Comparison of ENCODE assay signal across 7 mouse cellular contexts in genomic region chr6:65041932-65042331, GRCm38 (mm10). TPM values are rescaled to one million over a fixed set of nuclear protein-coding genes. Genes with fewer than 3 reads are reported as not detected.
DNase-seq lines count a peak whose midpoint lies in the region; ATAC-seq and TF ChIP-seq lines count a peak whose summit lies in the region.

No protein-coding gene starts in this region.

- no peak overlapping the region for H3K27ac ChIP-seq in liver, adult 2 months (replicated peaks; ENCODE audit: insufficient read depth, low read depth, low read length)
- H3K27ac ChIP-seq in embryonic facial prominence, embryonic 14.5 days (replicated peaks; ENCODE audit: low read depth, low read length), result peak overlapping the region; percentile 98; the same call in 1 of the 2 replicates
- H3K27ac ChIP-seq in hindbrain, postnatal 0 days, result peak overlapping the region; percentile 98
- H3K27ac ChIP-seq in neural tube, embryonic 12.5 days, result no peak overlapping the region

- peak overlapping the region; percentile 85; the same call in 1 of the 2 replicates for H3K4me3 ChIP-seq in liver, adult 2 months (ENCODE audit: insufficient read depth, low read depth, low read length)
- peak overlapping the region; percentile 83 for H3K4me3 ChIP-seq in embryonic facial prominence, embryonic 14.5 days (ENCODE audit: low read depth, low read length)
- peak overlapping the region; percentile 85 for H3K4me3 ChIP-seq in hindbrain, postnatal 0 days (ENCODE audit: low read length)
- peak overlapping the region; percentile 76 for H3K4me3 ChIP-seq in neural tube, embryonic 12.5 days

- H3K9me3 ChIP-seq in embryonic facial prominence, embryonic 14.5 days (ENCODE audit: control insufficient read depth, low read length), result 0 out of 2 replicates have a peak, but pooled peaks cover 8% of the 10 kb centered on the region
- no peaks in the 10 kb centered on the region for H3K9me3 ChIP-seq in hindbrain, postnatal 0 days (ENCODE audit: low read length)
- H3K9me3 ChIP-seq in neural tube, embryonic 12.5 days, result no peaks in the 10 kb centered on the region

- no peak for TF ChIP-seq CTCF in liver, adult 2 months (IDR thresholded peaks at IDR 0.05; ENCODE audit: low read depth, low read length)
- no peak for TF ChIP-seq CTCF in hindbrain, postnatal 0 days (IDR thresholded peaks at IDR 0.05; ENCODE audit: low read depth)

- H3K36me3 ChIP-seq in liver, adult 2 months (ENCODE audit: control insufficient read depth, insufficient read depth, low read length), result peaks cover 5% of the 10 kb centered on the region; the same call in 1 of the 2 replicates
- H3K36me3 ChIP-seq in embryonic facial prominence, embryonic 14.5 days (ENCODE audit: control insufficient read depth, insufficient read depth, low read length), result peaks cover 32% of the 10 kb centered on the region
- H3K36me3 ChIP-seq in hindbrain, postnatal 0 days (ENCODE audit: insufficient read depth, low read length), result peaks cover 16% of the 10 kb centered on the region; the same call in 1 of the 2 replicates
- peaks cover 30% of the 10 kb centered on the region for H3K36me3 ChIP-seq in neural tube, embryonic 12.5 days

- peak overlapping the region; percentile 77 for H3K4me2 ChIP-seq in embryonic facial prominence, embryonic 14.5 days (ENCODE audit: low read depth, low read length)
- peak overlapping the region; percentile 80 for H3K4me2 ChIP-seq in hindbrain, postnatal 0 days (ENCODE audit: low read depth, low read length)
- H3K4me2 ChIP-seq in neural tube, embryonic 12.5 days (replicated peaks), result peak overlapping the region; percentile 51

- peaks cover 6% of the 10 kb centered on the region for H3K4me1 ChIP-seq in liver, adult 2 months (ENCODE audit: control insufficient read depth, insufficient read depth, low read length)
- H3K4me1 ChIP-seq in embryonic facial prominence, embryonic 14.5 days (ENCODE audit: control insufficient read depth, insufficient read depth, low read length), result peaks cover 9% of the 10 kb centered on the region
- H3K4me1 ChIP-seq in hindbrain, postnatal 0 days (ENCODE audit: insufficient read depth, low read length), result no peaks in the 10 kb centered on the region
- H3K4me1 ChIP-seq in neural tube, embryonic 12.5 days, result no peaks in the 10 kb centered on the region

- H3K27me3 ChIP-seq in liver, adult 2 months (ENCODE audit: control insufficient read depth, insufficient read depth, low read length), result no peaks in the 10 kb centered on the region
- H3K27me3 ChIP-seq in embryonic facial prominence, embryonic 14.5 days (replicated peaks; ENCODE audit: control insufficient read depth, insufficient read depth, low read length), result no peaks in the 10 kb centered on the region
- no peaks in the 10 kb centered on the region for H3K27me3 ChIP-seq in hindbrain, postnatal 0 days (ENCODE audit: insufficient read depth, low read length)
- H3K27me3 ChIP-seq in neural tube, embryonic 12.5 days (replicated peaks), result no peaks in the 10 kb centered on the region

- DNase-seq in liver, adult 2 months (ENCODE audit: extremely low read depth, low read depth, low spot score), result no peak
- DNase-seq in liver, result no peak
- DNase-seq in embryonic facial prominence, embryonic 14.5 days (ENCODE audit: low spot score), result no peak
- peak; percentile 40 for DNase-seq in hindbrain, postnatal 0 days (ENCODE audit: low spot score)
- DNase-seq in spleen, postnatal 14 days (ENCODE audit: low spot score in 2 of 2), result no peak
- DNase-seq in Muller cell, postnatal 12 days (ENCODE audit: inconsistent ontology term), result no peak

- H3K79me2 ChIP-seq in liver, adult 2 months (ENCODE audit: control insufficient read depth, insufficient read depth, low read length), result peaks cover 5% of the 10 kb centered on the region; the same call in 1 of the 2 replicates

- ATAC-seq in embryonic facial prominence, embryonic 14.5 days (ENCODE audit: low read depth), result no peak
- peak; percentile 9 for ATAC-seq in hindbrain, postnatal 0 days
- peak; percentile 49 for ATAC-seq in neural tube, embryonic 12.5 days (ENCODE audit: low FRiP score, low read depth)

- no peak for TF ChIP-seq POLR2A in liver, adult 2 months (IDR thresholded peaks at IDR 0.05; ENCODE audit: extremely low read depth, insufficient read depth, low read length)

- 38% methylated on average over 10 of the region's 10 CpGs for WGBS in liver, adult 2 months
- 36% methylated on average over 10 of the region's 10 CpGs for WGBS in embryonic facial prominence, embryonic 14.5 days
- 28% methylated on average over 10 of the region's 10 CpGs for WGBS in hindbrain, postnatal 0 days
- 37% methylated on average over 10 of the region's 10 CpGs for WGBS in neural tube, embryonic 12.5 days

- H3K9ac ChIP-seq in liver, adult 2 months (ENCODE audit: low read depth, low read length), result no peak overlapping the region
- H3K9ac ChIP-seq in embryonic facial prominence, embryonic 14.5 days (ENCODE audit: low read depth, low read length), result peak overlapping the region; percentile 99
- peak overlapping the region; percentile 98 for H3K9ac ChIP-seq in hindbrain, postnatal 0 days (replicated peaks; ENCODE audit: low read length)
- 0 out of 2 replicates have a peak overlapping the region, but pooled peaks have one; percentile 98 for H3K9ac ChIP-seq in neural tube, embryonic 12.5 days

RNA-seq across cellular contexts. Expression of gene Smarcad1, which starts 0.5 kb away (rescaled TPM):
- 21.1 and 25.6 TPM in 2 replicates for total RNA-seq in liver, adult 2 months (2014; rRNA removed)
- 3.0 and 4.8 TPM in 2 replicates for polyA plus RNA-seq in liver, adult 2 months (2012; rRNA removed)
- 46.7 and 48.3 TPM in 2 replicates for polyA plus RNA-seq in embryonic facial prominence, embryonic 14.5 days (2014; fragmentation: Nextera tagmentation; extraction: Ambion mirVana)
- 36.1 and 43.2 TPM in 2 replicates for total RNA-seq in hindbrain, postnatal 0 days (2014; rRNA removed)
- polyA plus RNA-seq in hindbrain, postnatal 0 days (2015; fragmentation: Nextera tagmentation; extraction: Ambion mirVana), result 44.7 and 45.0 TPM in 2 replicates
- polyA plus RNA-seq in neural tube, embryonic 12.5 days (2016; fragmentation: Nextera tagmentation; extraction: Ambion mirVana), result 109 and 129 TPM in 2 replicates

Comparison
In these comparisons a context has a peak if more than half of its experiments do, and no peak if none do; other contexts are left out.
1. H3K27ac ChIP-seq: peak in embryonic facial prominence, embryonic 14.5 days (single experiment) and hindbrain, postnatal 0 days (single experiment); none in liver, adult 2 months (single experiment) and neural tube, embryonic 12.5 days (single experiment).
2. Peak in every context shown above with its lines, with median percentiles within 50 percentile points of each other: H3K4me3 ChIP-seq and H3K4me2 ChIP-seq.